Mouse (Mus musculus) embryonic facial prominence, embryonic 14.5 days (tissue): Measurements from ENCODE around the gene Frat2. TPM values are rescaled to one million over a fixed set of nuclear protein-coding genes. Genes with fewer than 3 reads are reported as not detected.

Experiments used
- ATAC-seq: fragments of 200-750 bp; cut with Nextera tagmentation; 2 replicates; pipeline ENCODE4 v1.8.0; 2017; ENCODE audit warnings: low read depth, moderate number of reproducible peaks, moderate TSS enrichment
- DNase-seq: peaks from one replicate; pipeline ENCODE4 v3.0.0-alpha.2; 2015; ENCODE audit warnings: low spot score
- H3K27ac ChIP-seq: fragments of 300-500 bp; sonication (generic); replicated peaks from 2 replicates; pipeline ENCODE4 v1.5.1; 2014; ENCODE audit warnings: low read depth, mild to moderate bottlenecking, low read length, moderate library complexity
- H3K27me3 ChIP-seq: fragments of 300-500 bp; sonication (generic); replicated peaks from 2 replicates; pipeline ENCODE4 v1.6.1; 2014; ENCODE audit warnings: low read length; ENCODE audit not compliant: control insufficient read depth, insufficient read depth
- H3K36me3 ChIP-seq: fragments of 300-500 bp; sonication (generic); 2 replicates; pipeline ENCODE4 v1.6.1; 2014; ENCODE audit warnings: low read length, mixed read lengths; ENCODE audit not compliant: control insufficient read depth, insufficient read depth
- H3K4me1 ChIP-seq: fragments of 300-500 bp; sonication (generic); 2 replicates; pipeline ENCODE4 v1.6.1; 2014; ENCODE audit warnings: antibody characterized with exemption, low read length; ENCODE audit not compliant: control insufficient read depth, insufficient read depth
- H3K4me2 ChIP-seq: fragments of 300-500 bp; sonication (generic); 2 replicates; pipeline ENCODE4 v1.6.1; 2014; ENCODE audit warnings: low read depth, mild to moderate bottlenecking, low read length, moderate library complexity, mixed read lengths
- H3K4me3 ChIP-seq: fragments of 300-500 bp; sonication (generic); 2 replicates; pipeline ENCODE4 v1.5.1; 2014; ENCODE audit warnings: low read depth, mild to moderate bottlenecking, low read length
- H3K9ac ChIP-seq: fragments of 300-500 bp; sonication (generic); 2 replicates; pipeline ENCODE4 v1.6.1; 2014; ENCODE audit warnings: low read depth, mild to moderate bottlenecking, low read length, moderate library complexity, mixed read lengths
- H3K9me3 ChIP-seq: fragments of 300-500 bp; sonication (generic); 2 replicates; pipeline ENCODE4 v1.6.1; 2016; ENCODE audit warnings: low read length; ENCODE audit not compliant: control insufficient read depth
- WGBS: fragments of 180-500 bp; shearing (Covaris S2); extraction: QIAGEN DNeasy Blood & Tissue Kit; methylation state at CpG from one replicate; pipeline ENCODE4 v1.1.7; 2014; 5-methylcytosine and 5-hydroxymethylcytosine counted together
- polyA plus RNA-seq: library from polyadenylated mRNA; unstranded; fragments of >200 nt; fragmentation: Nextera tagmentation; extraction: Ambion mirVana; gene quantifications from 2 replicates; pipeline ENCODE4 v1.2.1, GENCODE M21; 2014

Frat2 gene
- polyA plus RNA-seq, 1 experiment from 2014 or later, result 3.2 TPM

GRCm38 (mm10) chr19:41796148-41796760 is 51.7 kb downstream of the Frat2 start:
- Histone ChIP-seq H3K9ac (no peak overlapping the region), H3K27me3 (no peaks in the 10 kb centered on the region), H3K36me3 (no peaks in the 10 kb centered on the region), H3K27ac (0 out of 2 replicates have a peak overlapping the region, but pooled peaks have one; percentile 23), H3K9me3 (no peaks in the 10 kb centered on the region), H3K4me1 (peaks cover 17% of the 10 kb centered on the region), H3K4me3 (no peak overlapping the region), H3K4me2 (peak overlapping the region; percentile 25; the same call in 1 of the 2 replicates)
- DNase-seq, result peak; percentile 87
- peak; percentile 51 for ATAC-seq
- WGBS, result 42% methylated on average over 3 of the region's 3 CpGs

Other genes with a start within 250 kb of the Frat2 start
- gene Slit1, start 104.5 kb downstream of the Frat2 start, polyA plus RNA-seq, result 1.3 and 1.7 TPM in 2 replicates
- 17.5 and 21.2 TPM in 2 replicates for gene Arhgap19, start 46.1 kb downstream of the Frat2 start, polyA plus RNA-seq
- gene Frat1, start 18.2 kb downstream of the Frat2 start, polyA plus RNA-seq, result 4.5 and 6.4 TPM in 2 replicates
- 13.8 and 15.0 TPM in 2 replicates for gene Rrp12, start 48.0 kb upstream of the Frat2 start, polyA plus RNA-seq
- 522 and 549 TPM in 2 replicates for gene Pgam1, start 63.8 kb upstream of the Frat2 start, polyA plus RNA-seq
- 67.8 and 71.3 TPM in 2 replicates for gene Exosc1, start 85.3 kb upstream of the Frat2 start, polyA plus RNA-seq
- 69.1 and 72.4 TPM in 2 replicates for gene Zdhhc16, start 85.3 kb upstream of the Frat2 start, polyA plus RNA-seq
- gene Mms19, start 133.0 kb upstream of the Frat2 start, polyA plus RNA-seq, result 27.5 and 35.2 TPM in 2 replicates
- 18.7 and 20.8 TPM in 2 replicates for gene Ubtd1, start 133.6 kb upstream of the Frat2 start, polyA plus RNA-seq
- gene Ankrd2, start 187.9 kb upstream of the Frat2 start, polyA plus RNA-seq, result 6.6 and 7.8 TPM in 2 replicates
- 1.0 and 1.9 TPM in 2 replicates for gene Hoga1, start 197.5 kb upstream of the Frat2 start, polyA plus RNA-seq
- gene 4933411K16Rik, start 204.1 kb upstream of the Frat2 start, polyA plus RNA-seq, result 0.25 TPM in 1 of 2 replicates, not detected in the other
- gene Morn4, start 238.2 kb upstream of the Frat2 start, polyA plus RNA-seq, result 20.1 and 21.5 TPM in 2 replicates
- gene Pi4k2a, start 242.3 kb upstream of the Frat2 start, polyA plus RNA-seq, result 28.2 and 29.9 TPM in 2 replicates